Mouse (Mus musculus) cerebellum, adult 2 months (tissue): ENCODE measurements around the gene Odf2l.

Experiments
- CTCF ChIP-seq: fragments of 200-500 bp; IDR thresholded peaks from 2 replicates; pipeline ENCODE4 v1.5.1; 2011; ENCODE audit warnings: low read depth, mild to moderate bottlenecking, control low read depth, low read length, moderate library complexity, borderline replicate concordance; ENCODE audit not compliant: insufficient read depth
- POLR2A ChIP-seq: fragments of 200-500 bp; IDR thresholded peaks from 2 replicates; pipeline ENCODE4 v1.6.1; 2011; ENCODE audit warnings: low read length, control low read depth, borderline replicate concordance; ENCODE audit not compliant: insufficient read depth

- TF ChIP-seq CTCF, result no peak
- no peak for TF ChIP-seq POLR2A
These were observed 3.2 kb upstream of the Odf2l start for GRCm38 (mm10) chr3:145115169-145115568.
